Mouse (Mus musculus) ES-E14 (cell line): ENCODE data around the gene Asic2.

Experiments
- ZC3H11A ChIP-seq: IDR thresholded peaks from 2 replicates; pipeline ENCODE4 v1.6.1; 2012; ENCODE audit warnings: low read depth, mild to moderate bottlenecking, inconsistent platforms, low read length, borderline replicate concordance
- ZNF384 ChIP-seq: IDR thresholded peaks from 2 replicates; pipeline ENCODE4 v1.6.1; 2012; ENCODE audit warnings: low read depth, low read length, inconsistent platforms

DNA sequence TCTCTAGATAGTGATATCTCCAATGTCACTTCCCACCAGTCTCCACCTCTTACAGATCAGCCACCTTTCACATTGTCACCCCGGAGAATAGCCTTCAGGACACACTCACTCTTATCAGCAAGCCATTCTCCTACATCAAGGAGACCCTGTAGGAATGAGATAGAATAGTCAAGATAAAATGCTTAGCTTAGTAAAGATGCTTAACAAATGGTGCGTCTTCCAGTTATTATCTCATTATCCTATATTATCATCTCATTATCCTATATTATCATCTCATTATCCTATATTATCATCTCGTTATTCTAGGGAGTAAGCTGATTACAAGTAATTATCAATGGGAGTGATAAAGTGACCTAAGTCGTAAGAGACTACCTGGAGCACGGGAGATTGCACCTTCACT lies 386.1 kb downstream of the Asic2 start:
- no peak for TF ChIP-seq ZC3H11A
- TF ChIP-seq ZNF384, result no peak
